Mouse (Mus musculus) stomach, postnatal 0 days (tissue): ENCODE results near the gene Sec1. TPM values are rescaled to one million over a fixed set of nuclear protein-coding genes. Genes with fewer than 3 reads are reported as not detected.
"Not testable (repeated sequence)": the region's sequence is repeated elsewhere in the genome, so short reads cannot be mapped to it uniquely, and the experiment has no call there.

ENCODE experiments used
- ATAC-seq: fragments of 200-750 bp; cut with Nextera tagmentation; 2 replicates; pipeline ENCODE4 v1.8.0; 2017; ENCODE audit not compliant: low FRiP score, low TSS enrichment
- DNase-seq: peaks from one replicate; pipeline ENCODE4 v3.0.0-alpha.2; 2016; ENCODE audit warnings: low spot score
- H3K27ac ChIP-seq: fragments of 300-500 bp; sonication (generic); replicated peaks from 2 replicates; pipeline ENCODE4 v1.5.1; 2014; ENCODE audit warnings: mild to moderate bottlenecking, control low read depth
- H3K27me3 ChIP-seq: fragments of 300-500 bp; sonication (generic); 2 replicates; pipeline ENCODE4 v1.6.1; 2014; ENCODE audit warnings: low read length; ENCODE audit not compliant: control insufficient read depth, insufficient read depth
- H3K36me3 ChIP-seq: fragments of 300-500 bp; sonication (generic); 2 replicates; pipeline ENCODE4 v1.6.1; 2014; ENCODE audit warnings: low read length, mixed read lengths; ENCODE audit not compliant: control insufficient read depth, insufficient read depth
- H3K4me1 ChIP-seq: fragments of 300-500 bp; sonication (generic); replicated peaks from 2 replicates; pipeline ENCODE4 v1.6.1; 2014; ENCODE audit warnings: antibody characterized with exemption; ENCODE audit not compliant: control insufficient read depth, insufficient read depth
- H3K4me2 ChIP-seq: fragments of 300-500 bp; sonication (generic); replicated peaks from 2 replicates; pipeline ENCODE4 v1.6.1; 2014; ENCODE audit warnings: low read depth, mild to moderate bottlenecking, control low read depth, moderate library complexity
- H3K4me3 ChIP-seq: fragments of 300-500 bp; sonication (generic); 2 replicates; pipeline ENCODE4 v1.5.1; 2014; ENCODE audit warnings: low read depth, low read length, control low read depth
- H3K9ac ChIP-seq: fragments of 300-500 bp; sonication (generic); 2 replicates; pipeline ENCODE4 v1.6.1; 2014; ENCODE audit warnings: mild to moderate bottlenecking, low read length, control low read depth, mixed read lengths
- H3K9me3 ChIP-seq: fragments of 300-500 bp; sonication (generic); 2 replicates; pipeline ENCODE4 v1.6.1; 2016; ENCODE audit warnings: low read length; ENCODE audit not compliant: control insufficient read depth
- CTCF ChIP-seq: IDR thresholded peaks from 2 replicates; pipeline ENCODE4 v1.5.1; 2016; ENCODE audit warnings: antibody characterized with exemption, low read depth, mild to moderate bottlenecking, moderate library complexity
- EP300 ChIP-seq: optimal IDR thresholded peaks from 2 replicates; pipeline ENCODE3; 2016; ENCODE audit warnings: antibody characterized with exemption
- WGBS: fragments of 180-500 bp; shearing (Covaris S2); extraction: QIAGEN DNeasy Blood & Tissue Kit; methylation state at CpG from one replicate; pipeline ENCODE4 v1.1.7; 2014; 5-methylcytosine and 5-hydroxymethylcytosine counted together
- polyA plus RNA-seq: library from polyadenylated mRNA; unstranded; fragments of >200 nt; fragmentation: Nextera tagmentation; extraction: Ambion mirVana; gene quantifications from 2 replicates; pipeline ENCODE4 v1.2.1, GENCODE M21; 2015

Gene Sec1
- polyA plus RNA-seq, 1 experiment from 2014 or later: 0.53 TPM

- Histone ChIP-seq H3K4me1 (peaks cover 2% of the 10 kb centered on the region; the same call in 1 of the 2 replicates), H3K9ac (peak overlapping the region; percentile 60), H3K36me3 (no peaks in the 10 kb centered on the region), H3K4me3 (peak overlapping the region; percentile 37), H3K27me3 (no peaks in the 10 kb centered on the region), H3K27ac (peak overlapping the region; percentile 89), H3K9me3 (no peaks in the 10 kb centered on the region), H3K4me2 (peak overlapping the region; percentile 45)
- ATAC-seq: peak; percentile 60
- no peak for TF ChIP-seq EP300
- TF ChIP-seq CTCF: no peak
- DNase-seq: peak; percentile 70
- WGBS: 48% methylated on average over 13 of the region's 13 CpGs
These were observed 28.7 kb downstream of the Sec1 start for GRCm38 (mm10) chr7:45665303-45666138.

GRCm38 (mm10) chr7:45661702-45662101 lies 32.5 kb downstream of the Sec1 start:
- H3K9me3 ChIP-seq, H3K27ac ChIP-seq, H3K36me3 ChIP-seq, H3K4me2 ChIP-seq, DNase-seq, H3K9ac ChIP-seq, H3K4me3 ChIP-seq, H3K27me3 ChIP-seq, H3K4me1 ChIP-seq, ATAC-seq: not testable (repeated sequence)
- 89% methylated on average over 6 of the region's 6 CpGs for WGBS

GRCm38 (mm10) chr7:45660746-45661478 lies 33.3 kb downstream of the Sec1 start:
- Histone ChIP-seq H3K9me3 (no peaks in the 10 kb centered on the region), H3K27me3 (no peaks in the 10 kb centered on the region), H3K36me3 (no peaks in the 10 kb centered on the region), H3K27ac (peak overlapping the region; percentile 56; the same call in 1 of the 2 replicates), H3K4me1 (peaks cover 2% of the 10 kb centered on the region; the same call in 1 of the 2 replicates), H3K9ac (no peak overlapping the region), H3K4me3 (no peak overlapping the region), H3K4me2 (no peak overlapping the region)
- no peak for TF ChIP-seq CTCF
- TF ChIP-seq EP300: no peak
- no peak for DNase-seq
- ATAC-seq: no peak
- WGBS: 78% methylated on average over 11 of the region's 11 CpGs

GRCm38 (mm10) chr7:45654424-45655047 lies 39.7 kb downstream of the Sec1 start:
- no peak for TF ChIP-seq CTCF

GRCm38 (mm10) chr7:45650484-45650883 lies 43.7 kb downstream of the Sec1 start:
- H3K9me3 ChIP-seq, H3K27ac ChIP-seq, H3K36me3 ChIP-seq, H3K4me1 ChIP-seq, H3K9ac ChIP-seq, H3K4me2 ChIP-seq, H3K4me3 ChIP-seq, H3K27me3 ChIP-seq, DNase-seq, ATAC-seq: not testable (repeated sequence)
- WGBS: 93% methylated on average over 19 of the region's 20 CpGs

More at GRCm38 (mm10) chr7:45654424-45655047, 39.7 kb downstream of the Sec1 start:
- Histone ChIP-seq H3K4me2 (0 out of 2 replicates have a peak overlapping the region, but pooled peaks have one; percentile 14), H3K36me3 (no peaks in the 10 kb centered on the region), H3K4me1 (0 out of 2 replicates have a peak, but pooled peaks cover 2% of the 10 kb centered on the region), H3K4me3 (no peak overlapping the region), H3K27me3 (no peaks in the 10 kb centered on the region), H3K9me3 (no peaks in the 10 kb centered on the region), H3K9ac (peak overlapping the region; percentile 27; the same call in 1 of the 2 replicates), H3K27ac (peak overlapping the region; percentile 69; the same call in 1 of the 2 replicates)
- DNase-seq (no peak), ATAC-seq (peak; percentile 55)
- WGBS: 28% methylated on average over 17 of the region's 17 CpGs
